Mouse (Mus musculus) ES-Bruce4 (cell line): ENCODE measurements at regions not wholly inside any gene's neighbourhood (a gene's known extent, or its start where the extent isn't known, plus 50 kb on each side); places are given as distances from the start of the nearest gene placed in this dataset.
A peak's percentile ranks its signal among the peaks of the same experiment; 100 is the strongest.

Experiments
- H3K27ac ChIP-seq: 2 replicates; pipeline ENCODE4 v1.5.1; 2012; ENCODE audit warnings: low read length, inconsistent platforms; ENCODE audit not compliant: insufficient read depth
- H3K27me3 ChIP-seq: 2 replicates; pipeline ENCODE4 v1.6.1; 2012; ENCODE audit warnings: mild to moderate bottlenecking, low read length, inconsistent platforms; ENCODE audit not compliant: control insufficient read depth, poor library complexity, insufficient read depth, severe bottlenecking
- H3K36me3 ChIP-seq: 2 replicates; pipeline ENCODE4 v1.6.1; 2012; ENCODE audit warnings: inconsistent platforms, mild to moderate bottlenecking, low read length, moderate library complexity; ENCODE audit not compliant: control insufficient read depth, poor library complexity, insufficient read depth, severe bottlenecking
- H3K4me1 ChIP-seq: one replicate; pipeline ENCODE4 v1.8.1; 2011; ENCODE audit warnings: low read length; ENCODE audit not compliant: control insufficient read depth, insufficient read depth
- H3K4me3 ChIP-seq: 2 replicates; pipeline ENCODE4 v1.5.1; 2011; ENCODE audit warnings: low read depth, mild to moderate bottlenecking, low read length
- H3K9ac ChIP-seq: 2 replicates; pipeline ENCODE4 v1.6.1; 2012; ENCODE audit warnings: low read depth, mild to moderate bottlenecking, inconsistent platforms; ENCODE audit not compliant: poor library complexity, severe bottlenecking
- H3K9me3 ChIP-seq: replicated peaks from 2 replicates; pipeline ENCODE4 v1.6.1; 2012; ENCODE audit warnings: mild to moderate bottlenecking, low read length, inconsistent platforms; ENCODE audit not compliant: control insufficient read depth, poor library complexity, insufficient read depth, severe bottlenecking
- CTCF ChIP-seq: IDR thresholded peaks from one replicate; pipeline ENCODE4 v1.8.1; 2011; ENCODE audit warnings: low read depth, low read length
- EP300 ChIP-seq: IDR thresholded peaks from 2 replicates; pipeline ENCODE4 v1.6.1; 2011; ENCODE audit warnings: low read depth, low read length; ENCODE audit not compliant: insufficient read depth
- POLR2A ChIP-seq: IDR thresholded peaks from one replicate; pipeline ENCODE4 v1.8.1; 2011; ENCODE audit warnings: low read length; ENCODE audit not compliant: insufficient read depth

- TF ChIP-seq CTCF (no peak), POLR2A (no peak), EP300 (no peak)
- Histone ChIP-seq H3K36me3 (no peaks in the 10 kb centered on the region), H3K9me3 (no peaks in the 10 kb centered on the region), H3K4me1 (no peaks in the 10 kb centered on the region), H3K27ac (no peak overlapping the region), H3K27me3 (no peaks in the 10 kb centered on the region), H3K4me3 (no peak overlapping the region), H3K9ac (no peak overlapping the region)
Observed at GRCm38 (mm10) chr16:21361406-21361805, 61.5 kb upstream of the Vps8 start.

- no peak overlapping the region for H3K4me3 ChIP-seq
- H3K36me3 ChIP-seq, result no peaks in the 10 kb centered on the region
- H3K27me3 ChIP-seq, result no peaks in the 10 kb centered on the region
- H3K27ac ChIP-seq, result no peak overlapping the region
- TF ChIP-seq EP300, result no peak
- TF ChIP-seq POLR2A, result no peak
- no peak for TF ChIP-seq CTCF
- H3K9me3 ChIP-seq, result no peaks in the 10 kb centered on the region
- H3K9ac ChIP-seq, result no peak overlapping the region
- no peaks in the 10 kb centered on the region for H3K4me1 ChIP-seq
Observed at GRCm38 (mm10) chr16:21362663-21363367, 60.1 kb upstream of the Vps8 start.

GRCm38 (mm10) chr16:21364885-21365284 lies 58.0 kb upstream of the Vps8 start:
- TF ChIP-seq EP300 (no peak), POLR2A (no peak), CTCF (no peak)
- Histone ChIP-seq H3K9me3 (no peaks in the 10 kb centered on the region), H3K27me3 (no peaks in the 10 kb centered on the region), H3K27ac (no peak overlapping the region), H3K36me3 (no peaks in the 10 kb centered on the region), H3K9ac (no peak overlapping the region), H3K4me3 (no peak overlapping the region), H3K4me1 (no peaks in the 10 kb centered on the region)

- no peak overlapping the region for H3K4me3 ChIP-seq
- no peaks in the 10 kb centered on the region for H3K36me3 ChIP-seq
- no peaks in the 10 kb centered on the region for H3K9me3 ChIP-seq
- H3K9ac ChIP-seq, result no peak overlapping the region
- no peaks in the 10 kb centered on the region for H3K27me3 ChIP-seq
- no peaks in the 10 kb centered on the region for H3K4me1 ChIP-seq
- H3K27ac ChIP-seq, result no peak overlapping the region
- TF ChIP-seq CTCF (peak; percentile 69), POLR2A (no peak)
Observed at GRCm38 (mm10) chr16:21367449-21367848, 55.5 kb upstream of the Vps8 start.

- no peaks in the 10 kb centered on the region for H3K27me3 ChIP-seq
- H3K27ac ChIP-seq, result no peak overlapping the region
- H3K9me3 ChIP-seq, result no peaks in the 10 kb centered on the region
- H3K9ac ChIP-seq, result no peak overlapping the region
- no peaks in the 10 kb centered on the region for H3K36me3 ChIP-seq
- H3K4me1 ChIP-seq, result peaks cover 5% of the 10 kb centered on the region
- TF ChIP-seq POLR2A (no peak), CTCF (no peak), EP300 (no peak)
- H3K4me3 ChIP-seq, result no peak overlapping the region
Observed at GRCm38 (mm10) chr16:21368821-21369220, 54.1 kb upstream of the Vps8 start.

- Histone ChIP-seq H3K36me3 (no peaks in the 10 kb centered on the region), H3K9me3 (no peaks in the 10 kb centered on the region), H3K27me3 (no peaks in the 10 kb centered on the region), H3K27ac (no peak overlapping the region), H3K4me3 (no peak overlapping the region), H3K4me1 (peaks cover 9% of the 10 kb centered on the region), H3K9ac (no peak overlapping the region)
- TF ChIP-seq CTCF, result no peak
- TF ChIP-seq POLR2A, result no peak
- no peak for TF ChIP-seq EP300
Observed at GRCm38 (mm10) chr16:21369569-21370512, 53.1 kb upstream of the Vps8 start.
